Mouse (Mus musculus): ENCODE data around the gene Tmem50a.

Gene Tmem50a

DNA sequence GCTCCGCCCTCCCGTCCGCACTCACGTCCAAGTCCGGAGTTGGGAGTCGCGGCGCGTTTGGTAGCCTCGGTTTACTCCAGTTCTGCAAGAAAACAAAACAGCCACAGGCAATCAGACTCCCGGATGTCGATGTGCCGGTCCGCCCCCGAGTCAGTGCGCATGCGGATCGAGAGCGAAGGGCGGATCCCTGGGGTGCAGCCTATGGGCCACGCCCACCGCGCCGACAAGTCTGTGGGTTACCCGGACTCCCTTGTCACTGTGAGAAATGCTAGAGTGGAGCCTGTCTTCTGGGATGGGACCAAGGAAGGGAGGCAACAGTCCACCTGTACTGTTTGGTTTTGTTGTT, at the start of gene Tmem50a:
TSS of gene Tmem50a (minus strand) at position 161 of the 346 bp plus-strand sequence.
- in situ Hi-C loops (cut with MseI, MboI), result no loop called here

DNA sequence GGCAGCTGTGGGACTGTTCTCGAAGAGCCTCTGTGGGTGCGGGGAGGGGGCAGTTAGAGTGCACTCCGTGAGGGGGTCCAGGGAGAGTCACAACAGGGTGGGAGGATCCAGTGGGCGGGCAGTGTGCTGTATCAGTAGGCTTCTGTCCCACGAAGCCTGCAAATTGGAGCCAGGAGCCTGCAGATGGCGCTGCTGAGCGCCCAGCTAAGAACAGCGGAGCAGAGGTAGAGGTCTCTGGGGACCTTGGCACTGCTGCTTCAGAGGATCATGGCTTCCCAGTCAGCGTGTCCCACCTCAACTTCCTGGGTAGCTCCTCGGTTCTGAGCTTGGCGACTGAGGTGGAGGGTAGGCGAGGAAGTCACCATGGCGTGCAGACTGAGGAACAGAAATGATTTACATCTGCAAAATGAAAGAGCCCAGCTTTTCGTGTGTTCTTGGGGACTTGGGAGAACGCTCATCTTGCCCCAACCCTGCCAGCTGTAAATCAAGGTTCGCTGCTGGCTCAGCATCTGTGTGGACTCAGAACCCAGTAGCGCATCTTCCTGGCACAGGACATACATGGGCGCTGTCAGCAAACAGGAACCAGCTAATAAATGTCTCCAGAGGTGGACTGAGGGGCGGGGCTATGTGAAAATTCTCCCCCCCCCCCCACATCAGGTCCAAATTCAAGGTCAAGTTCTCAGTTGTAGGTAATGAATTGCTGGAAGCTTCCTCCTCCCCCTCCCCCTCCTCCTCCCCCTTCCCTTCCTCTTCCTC, 48.4 kb upstream of the Tmem50a start:
- in situ Hi-C loops (cut with MseI, MboI), result no loop called here

DNA sequence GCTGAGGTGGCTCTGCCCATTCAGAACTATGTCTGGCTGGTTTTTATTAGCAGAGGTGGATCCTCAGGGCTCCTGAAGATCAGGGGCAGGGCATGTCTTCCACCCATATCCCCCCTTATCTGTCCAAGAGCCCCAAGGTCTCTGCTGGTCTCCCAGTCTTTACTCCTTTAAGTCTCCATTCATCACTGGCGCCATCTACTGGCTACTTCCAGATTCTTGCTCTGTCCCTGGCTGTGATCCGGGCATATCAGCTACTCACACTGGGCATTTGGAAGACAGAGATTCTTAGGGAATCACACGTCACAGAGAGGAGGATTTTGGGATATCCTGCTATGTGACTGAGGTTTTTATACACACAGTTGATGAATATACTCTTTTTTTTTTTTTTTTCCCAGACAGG, 41.5 kb upstream of the Tmem50a start:
- in situ Hi-C loops (cut with MseI, MboI), result no loop called here

DNA sequence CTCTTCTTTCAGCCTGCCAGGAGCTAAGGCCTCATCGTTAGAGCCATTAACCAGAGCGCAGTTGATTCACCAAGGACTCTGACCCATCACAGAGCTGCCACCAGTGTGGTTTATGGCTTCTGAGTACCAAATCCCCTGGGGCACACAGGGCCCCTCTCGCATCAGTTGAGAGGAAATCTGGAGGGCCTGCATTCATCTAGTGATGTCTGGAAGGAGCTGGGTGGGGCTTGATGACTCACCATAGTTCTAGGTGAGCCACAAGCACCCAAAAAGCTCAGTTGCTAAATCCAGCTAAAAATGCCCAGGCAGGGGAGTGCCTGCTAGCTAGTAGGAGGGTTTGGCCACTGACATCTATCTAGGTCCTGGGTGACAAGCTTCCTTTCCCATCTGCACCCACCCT, 41.0 kb upstream of the Tmem50a start:
- in situ Hi-C loops (cut with MseI, MboI), result no loop called here

DNA sequence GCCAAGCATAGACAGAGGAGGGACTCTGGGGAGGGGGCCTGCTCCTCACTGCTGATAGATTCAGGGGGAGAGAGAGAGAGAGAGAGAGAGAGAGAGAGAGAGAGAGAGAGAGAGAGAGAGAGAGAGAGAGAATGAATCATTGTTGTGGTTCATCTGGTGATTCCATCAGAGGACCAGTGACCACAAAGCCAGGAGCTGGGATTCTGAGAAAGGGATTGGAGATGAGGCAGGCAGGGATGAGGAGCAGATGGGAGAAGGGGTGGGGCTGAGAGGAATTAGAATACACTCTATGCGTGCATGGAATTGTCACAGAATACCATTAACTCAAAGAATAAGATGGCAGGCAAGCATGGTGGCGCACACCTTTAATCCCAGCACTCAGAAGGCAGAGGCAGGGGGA, 40.4 kb upstream of the Tmem50a start:
- in situ Hi-C loops (cut with MseI, MboI), result no loop called here

DNA sequence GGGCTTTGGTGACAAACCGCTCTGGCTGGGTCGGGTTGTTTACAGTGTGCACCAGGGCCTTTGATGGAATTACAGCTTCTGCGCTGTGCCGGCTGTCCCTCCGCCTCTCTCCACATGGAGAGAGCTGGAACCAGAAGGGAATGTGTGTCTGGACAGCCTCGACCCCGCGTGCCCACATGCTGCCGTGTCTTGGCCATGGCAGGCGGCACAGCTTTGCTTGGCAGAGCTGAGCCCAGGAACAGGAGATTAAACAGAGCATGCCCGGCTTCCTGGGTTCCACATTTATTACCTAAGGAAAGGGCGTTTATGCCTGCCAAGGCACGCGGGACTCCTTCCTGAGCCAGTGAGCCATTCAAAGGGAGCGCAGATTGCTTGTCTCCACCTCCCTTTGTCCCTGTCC, 39.6 kb upstream of the Tmem50a start:
- in situ Hi-C loops (cut with MseI, MboI), result no loop called here

DNA sequence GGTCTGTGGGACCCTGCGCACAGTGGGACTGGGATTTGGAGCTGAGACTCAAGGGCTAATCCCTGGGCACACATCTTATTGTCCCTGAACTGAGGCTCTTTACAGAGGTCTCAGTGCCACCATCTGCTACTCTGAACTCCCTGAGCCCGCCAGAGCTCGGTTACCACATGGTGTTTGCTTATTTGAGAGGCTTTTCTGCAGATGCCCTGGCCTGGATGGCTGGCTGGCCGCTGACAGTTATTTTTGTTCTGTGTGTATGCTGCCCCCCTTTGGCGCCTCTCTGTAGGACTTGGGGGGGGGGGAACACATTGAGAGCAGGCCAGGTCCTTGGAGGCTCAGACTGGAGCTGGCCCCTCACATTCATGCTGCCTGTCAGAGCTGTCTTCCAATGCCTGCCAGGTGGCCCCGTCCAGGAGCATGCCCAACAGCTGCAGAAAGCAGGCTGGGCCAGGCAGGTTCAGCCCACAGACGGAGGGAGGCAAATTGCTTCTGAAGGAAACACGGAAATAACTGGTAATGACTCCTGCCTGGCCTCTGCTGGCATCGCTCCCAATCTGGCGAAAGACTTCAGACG, 35.8 kb upstream of the Tmem50a start:
- in situ Hi-C loops (cut with MseI, MboI), result no loop called here

DNA sequence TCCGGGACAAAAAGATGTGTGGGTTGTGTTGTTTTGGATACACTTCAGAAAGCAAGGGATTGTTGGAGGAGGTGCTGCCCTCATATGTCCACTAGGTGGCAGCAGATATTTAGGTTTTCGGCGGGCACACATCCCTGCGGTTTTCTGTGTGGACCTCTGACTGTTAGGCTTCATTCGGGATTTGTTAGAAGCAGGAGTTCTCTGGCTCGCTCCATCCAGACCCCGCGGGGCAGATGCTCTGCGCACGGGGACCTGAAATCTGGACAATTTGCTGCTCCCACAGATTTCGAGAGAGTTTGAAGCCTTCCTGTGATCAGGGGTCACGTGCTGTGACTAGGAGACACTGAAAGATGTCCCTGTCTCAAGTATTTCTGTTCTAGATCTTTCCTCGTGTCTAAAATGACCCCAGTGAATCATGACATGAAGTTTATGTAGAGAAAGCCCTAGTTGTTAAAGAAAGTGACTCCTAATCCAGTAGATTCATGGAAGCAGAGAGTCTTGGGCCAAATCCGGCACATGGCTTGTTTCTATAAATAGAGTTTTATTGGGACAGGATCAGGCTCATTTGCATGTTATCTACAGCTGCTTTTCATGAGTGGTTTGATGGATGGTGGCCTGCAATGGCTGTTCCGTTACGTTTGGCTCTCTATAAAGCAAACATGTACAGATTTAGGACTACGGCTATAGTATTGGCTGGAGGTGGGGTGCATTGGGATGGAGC, 31.4 kb upstream of the Tmem50a start:
- in situ Hi-C loops (cut with MseI, MboI), result no loop called here

DNA sequence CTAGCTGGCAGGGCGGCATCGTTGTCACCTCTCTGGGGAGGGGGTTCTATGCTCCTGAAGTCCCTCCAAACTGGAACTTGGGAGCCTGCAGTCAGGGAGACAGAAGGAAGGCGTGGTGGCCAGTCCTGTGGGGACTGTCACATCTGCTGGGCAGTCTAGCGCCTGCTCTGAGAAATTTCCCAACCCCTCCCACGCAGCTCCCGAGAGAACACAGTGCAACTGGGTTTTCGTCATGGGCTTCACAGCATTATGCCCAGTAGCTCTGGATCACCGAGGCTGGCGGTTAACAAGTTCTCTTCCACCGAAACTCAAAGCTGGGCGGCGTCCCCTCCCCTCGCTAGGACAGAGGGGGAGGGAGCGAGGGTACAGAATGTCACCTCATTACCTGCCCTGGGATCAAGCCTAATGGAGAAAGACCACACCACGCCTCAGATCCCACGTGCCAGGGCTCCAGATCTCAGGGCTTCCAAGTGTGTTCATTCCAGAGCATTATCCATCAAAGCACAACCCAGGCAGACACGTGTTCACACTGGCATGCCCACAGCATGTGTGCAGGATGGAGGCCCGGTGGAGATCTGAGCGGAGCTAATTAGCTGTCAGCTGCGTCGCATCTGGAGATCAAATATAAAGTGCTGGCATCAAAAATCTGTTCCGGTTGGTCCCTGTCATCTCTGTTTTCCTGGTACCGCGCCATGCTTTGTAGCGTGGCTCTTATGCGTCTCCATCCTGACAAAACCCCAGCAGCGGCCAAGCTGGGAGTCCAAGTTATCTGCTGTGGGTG, 29.1 kb upstream of the Tmem50a start:
- in situ Hi-C loops (cut with MseI, MboI), result no loop called here

DNA sequence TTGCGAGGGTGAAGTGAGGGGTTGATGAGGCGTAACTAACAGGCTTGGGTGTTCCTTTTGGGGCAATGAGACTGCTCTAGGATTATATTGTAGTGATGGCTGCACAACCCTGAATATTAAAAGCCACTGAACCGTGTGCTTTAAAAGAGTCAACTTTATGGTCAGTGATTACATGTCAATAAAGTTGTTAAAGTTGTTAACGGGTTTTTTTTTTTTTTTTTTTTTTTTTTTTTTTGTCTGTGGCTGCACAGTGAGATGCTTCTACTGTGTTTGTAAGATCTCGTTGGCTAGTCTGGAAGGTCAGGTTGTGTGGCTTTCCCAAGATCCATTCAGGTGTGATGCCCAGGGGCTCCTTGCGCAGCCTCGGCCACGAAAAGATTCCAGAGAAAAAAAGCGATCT, 25.1 kb upstream of the Tmem50a start:
- in situ Hi-C loops (cut with MseI, MboI), result no loop called here

DNA sequence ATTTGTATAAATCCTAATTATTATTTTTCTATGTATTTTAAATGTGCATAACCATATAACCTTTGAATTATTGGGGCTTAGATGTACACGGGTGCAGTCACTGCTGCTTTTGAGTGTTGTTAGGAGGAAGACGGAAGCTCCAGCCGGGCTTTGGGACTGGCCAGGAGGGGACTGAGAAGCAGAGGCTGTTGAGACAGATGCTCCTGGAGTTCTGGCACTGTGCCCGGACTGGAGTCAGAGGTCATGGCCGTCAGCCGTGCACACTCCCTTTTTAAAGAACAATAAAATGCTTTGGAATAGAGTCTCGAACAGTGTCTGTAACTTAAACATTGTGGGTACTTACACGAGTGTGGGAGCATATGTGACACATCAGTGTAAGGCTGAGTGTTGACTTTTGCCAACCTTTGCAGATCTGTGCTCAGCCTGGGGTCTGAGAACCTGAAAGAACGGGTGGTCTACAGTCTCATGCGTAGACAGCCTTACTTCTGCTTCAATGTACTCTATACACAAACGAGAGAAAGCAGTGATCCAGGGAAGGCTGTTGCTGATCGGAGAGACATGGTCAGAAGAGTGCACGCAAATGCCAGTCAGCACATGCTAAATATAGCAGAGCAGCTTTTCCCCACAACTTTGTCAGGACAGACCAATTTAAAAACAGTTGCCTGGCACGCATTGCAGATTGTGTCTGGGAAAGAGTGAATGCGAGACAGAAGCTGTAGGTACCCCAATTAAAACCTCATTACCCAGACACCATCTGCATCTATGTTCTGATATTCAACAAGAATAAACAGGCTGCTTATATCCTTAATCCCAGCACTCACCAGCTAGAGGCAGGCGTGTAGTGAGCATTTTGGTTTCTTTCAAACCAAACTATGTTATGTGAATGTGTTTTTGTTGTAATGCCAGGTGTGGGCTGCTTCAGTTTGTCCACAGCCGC, 22.7 kb upstream of the Tmem50a start:
- in situ Hi-C loops (cut with MseI, MboI), result no loop called here

DNA sequence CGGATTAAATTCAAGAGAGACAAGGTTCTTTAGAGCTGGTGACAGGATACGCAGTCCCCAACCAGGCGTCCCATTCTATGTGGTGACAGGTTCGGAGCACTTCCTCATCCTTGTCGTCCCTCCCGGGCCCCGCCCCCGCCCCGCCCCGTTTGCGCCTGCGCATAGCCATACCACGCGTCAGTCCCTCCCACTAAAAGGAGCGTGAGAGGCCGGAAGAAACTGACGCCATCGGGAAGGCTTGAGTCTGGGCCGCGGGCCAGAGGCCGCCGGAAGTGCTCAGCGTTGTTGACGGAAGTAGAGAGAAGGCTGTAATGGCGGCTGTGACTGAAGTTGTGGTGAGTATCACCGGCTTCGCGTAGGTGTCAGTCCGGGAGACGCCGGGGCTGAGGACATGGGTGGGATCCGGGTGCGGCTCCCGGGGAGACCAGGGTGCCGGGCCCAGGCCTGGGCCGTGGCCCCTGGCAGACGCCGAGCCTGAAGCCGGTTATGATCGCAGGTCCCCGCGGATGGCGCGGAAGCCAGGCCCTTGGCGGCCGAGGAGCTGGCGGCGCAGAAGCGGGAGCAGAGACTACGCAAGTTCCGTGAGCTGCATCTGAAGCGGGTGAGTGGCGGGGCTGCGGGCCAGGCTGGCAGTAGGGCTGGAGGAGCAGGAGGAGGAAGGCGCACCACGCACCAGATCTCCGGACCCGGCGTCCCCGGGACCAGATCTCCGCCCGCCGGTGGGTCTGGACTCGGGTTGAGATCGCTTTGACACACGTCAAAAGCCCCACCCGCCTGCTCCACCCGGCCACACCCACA, 16.1 kb upstream of the Tmem50a start, which contains the start of gene Syf2:
TSS of gene Syf2 (plus strand) at position 215 of the 798 bp plus-strand sequence.
- in situ Hi-C loops (cut with MseI, MboI), result no loop called here

DNA sequence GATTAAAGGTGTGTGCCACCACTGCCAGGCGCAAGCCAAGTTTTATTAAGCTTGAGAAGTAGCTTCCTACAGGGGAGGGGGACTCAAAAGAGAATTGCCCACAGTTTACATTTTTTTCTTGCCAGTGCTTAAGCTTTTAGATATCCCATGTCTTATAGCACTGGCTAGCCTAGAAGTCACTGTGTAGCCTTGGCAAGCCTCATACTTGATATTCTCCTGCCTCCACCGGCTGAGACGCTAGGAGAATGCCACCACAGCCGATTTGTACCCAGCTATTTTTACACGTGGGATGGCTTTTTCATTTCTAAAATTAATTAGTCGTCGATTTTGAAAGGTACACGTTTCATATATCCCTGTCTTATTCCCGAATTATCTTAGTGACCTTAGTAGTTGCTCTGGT, 15.4 kb upstream of the Tmem50a start:
- in situ Hi-C loops (cut with MseI, MboI), result no loop called here

DNA sequence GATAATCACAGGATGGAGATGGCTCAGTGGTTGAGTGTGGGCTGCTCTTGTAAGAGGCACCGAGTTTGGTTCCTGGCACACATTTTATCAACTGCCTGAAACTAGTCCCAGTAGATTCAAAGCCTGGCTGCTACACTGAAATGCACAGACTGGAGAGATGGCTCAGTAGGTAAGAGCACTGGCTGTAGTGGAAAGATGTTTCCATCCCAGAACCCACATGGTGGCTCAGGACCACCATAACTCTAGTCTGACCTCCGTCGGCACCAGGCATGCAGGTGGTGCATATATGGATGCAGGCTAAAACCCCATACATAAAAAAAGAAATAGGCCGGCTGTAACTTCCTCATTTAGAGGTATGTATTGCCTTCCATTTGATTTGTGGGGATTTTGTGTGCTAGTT, 14.7 kb upstream of the Tmem50a start:
- in situ Hi-C loops (cut with MseI, MboI), result no loop called here

DNA sequence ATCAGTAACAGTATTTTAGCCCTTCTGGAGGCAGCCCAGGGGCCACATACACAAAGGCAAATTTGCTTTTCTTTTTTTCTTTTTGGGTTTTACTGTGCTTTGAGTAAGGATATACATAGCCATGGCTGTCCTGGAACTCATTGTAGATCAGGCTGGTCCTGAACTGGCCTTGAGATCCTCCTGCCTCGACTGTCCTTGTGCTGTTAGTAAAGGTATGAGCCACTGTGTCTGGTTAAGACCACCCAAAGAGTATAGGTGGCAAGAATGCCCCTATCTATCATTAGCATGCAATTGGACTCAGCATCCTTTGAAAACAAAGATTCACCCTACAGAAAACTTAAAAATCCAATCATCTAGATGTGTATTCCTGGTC, 13.6 kb upstream of the Tmem50a start:
- in situ Hi-C loops (cut with MseI, MboI), result no loop called here

DNA sequence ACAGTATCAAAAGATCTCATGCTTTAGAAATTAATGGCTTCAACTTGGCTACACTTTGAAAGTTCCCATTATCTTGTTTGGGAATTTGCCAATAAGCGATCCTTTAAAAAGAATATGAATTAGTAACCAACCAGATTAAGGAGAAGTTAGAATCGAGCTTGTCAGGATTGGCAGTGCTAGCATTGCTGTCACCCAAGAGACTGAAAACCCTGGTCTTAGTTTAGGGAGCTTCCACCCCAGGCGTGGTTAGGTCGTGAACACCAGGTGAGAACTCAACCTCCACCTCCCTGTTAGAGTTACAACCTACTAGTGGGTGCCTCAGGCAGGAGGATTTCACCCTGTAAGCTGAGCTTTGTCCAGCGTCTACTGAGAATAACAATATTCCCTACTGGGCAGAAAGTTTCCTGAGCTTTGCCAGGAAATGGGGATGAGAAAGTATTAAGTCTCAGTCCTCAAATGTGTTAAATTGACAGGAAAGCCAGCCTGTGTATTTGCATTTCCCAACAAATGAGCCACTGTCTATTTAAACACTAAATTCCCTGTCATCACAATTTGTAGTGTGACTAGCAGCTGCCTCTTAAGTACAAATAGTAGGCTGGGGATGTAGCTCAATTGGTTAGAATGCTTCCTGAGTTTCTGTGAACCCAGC, 13.1 kb upstream of the Tmem50a start:
- in situ Hi-C loops (cut with MseI, MboI), result no loop called here

DNA sequence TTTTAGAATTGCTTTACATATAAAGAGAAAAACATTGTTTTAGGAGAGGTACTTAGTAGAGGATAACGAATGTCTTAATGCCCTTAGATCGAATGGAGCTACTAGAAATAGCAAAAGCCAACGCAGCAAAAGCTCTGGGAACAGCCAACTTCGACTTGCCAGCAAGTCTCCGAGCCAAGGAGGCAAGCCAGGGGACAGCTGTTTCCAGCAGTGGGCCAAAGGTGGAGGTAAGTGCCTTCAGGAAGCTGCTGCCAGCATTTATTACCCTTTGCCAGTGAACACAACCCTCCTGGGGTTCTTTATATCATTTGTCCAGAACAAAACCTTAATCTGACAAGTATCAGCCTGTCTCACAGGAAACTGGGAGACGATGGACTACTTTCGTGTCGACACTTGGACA, 10.4 kb upstream of the Tmem50a start:
- in situ Hi-C loops (cut with MseI, MboI), result no loop called here

DNA sequence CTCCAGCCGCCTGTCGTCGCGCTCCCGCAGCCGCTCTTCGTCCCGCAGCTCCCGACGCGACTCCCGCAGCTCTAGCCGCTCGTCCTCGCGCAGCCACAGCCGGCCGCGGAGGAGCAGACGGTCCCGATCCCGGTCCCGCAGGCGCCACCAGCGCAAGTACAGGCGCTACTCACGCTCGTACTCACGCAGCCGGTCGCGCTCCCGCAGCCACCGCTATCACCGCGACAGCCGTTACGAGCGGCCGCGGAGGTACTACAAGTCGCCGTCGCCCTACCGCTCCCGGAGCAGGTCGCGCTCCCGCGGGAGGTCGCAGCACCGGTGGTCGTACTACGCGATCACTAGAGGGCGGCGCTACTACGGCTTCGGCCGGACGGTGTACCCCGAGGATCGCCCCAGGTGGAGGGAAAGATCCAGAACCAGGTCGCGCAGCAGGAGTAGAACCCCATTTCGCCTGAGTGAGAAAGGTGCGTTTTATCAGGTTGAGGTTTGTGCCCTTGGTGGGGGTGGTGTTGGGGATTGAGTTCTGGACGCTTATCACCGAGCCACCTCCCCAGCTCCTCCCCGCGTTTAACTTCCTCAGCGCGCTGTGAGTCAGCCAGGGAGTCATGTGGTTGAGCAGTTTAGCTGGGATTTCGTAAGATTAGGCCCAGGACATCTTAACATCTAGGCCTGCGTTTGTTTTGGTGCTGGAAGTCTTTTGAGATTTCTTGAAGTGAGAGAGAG, 9.4 kb upstream of the Tmem50a start:
- in situ Hi-C loops (cut with MseI, MboI), result no loop called here

All from mouse trophoblast stem cell (cell line).